Mouse (Mus musculus) cortical plate, adult 2 months (tissue): Measurements from ENCODE around the gene Majin. TPM values are rescaled to one million over a fixed set of nuclear protein-coding genes. Genes with fewer than 3 reads are reported as not detected.

Experiments used
- H3K27ac ChIP-seq: fragments of 200-500 bp; 2 replicates; pipeline ENCODE4 v1.5.1; 2012; ENCODE audit warnings: low read length, control low read depth, inconsistent platforms; ENCODE audit not compliant: insufficient read depth
- H3K4me1 ChIP-seq: fragments of 200-500 bp; 2 replicates; pipeline ENCODE4 v1.6.1; 2011; ENCODE audit warnings: low read length; ENCODE audit not compliant: control insufficient read depth, insufficient read depth
- H3K4me3 ChIP-seq: fragments of 200-500 bp; 2 replicates; pipeline ENCODE4 v1.5.1; 2011; ENCODE audit warnings: mild to moderate bottlenecking, low read length, control low read depth; ENCODE audit not compliant: insufficient read depth
- CTCF ChIP-seq: fragments of 200-500 bp; IDR thresholded peaks from 2 replicates; pipeline ENCODE4 v1.5.1; 2011; ENCODE audit warnings: mild to moderate bottlenecking, control low read depth, low read length; ENCODE audit not compliant: insufficient read depth; ENCODE audit errors: extremely low read depth
- POLR2A ChIP-seq: fragments of 200-500 bp; IDR thresholded peaks from 2 replicates; pipeline ENCODE4 v1.6.1; 2011; ENCODE audit warnings: mild to moderate bottlenecking, low read length, control low read depth; ENCODE audit not compliant: insufficient read depth; ENCODE audit errors: extremely low read depth
- polyA plus RNA-seq: library from polyadenylated mRNA; depleted of rRNA; stranded (reverse); fragments of >200 nt; gene quantifications from 2 replicates; pipeline ENCODE4 v1.2.3, GENCODE M21; 2012; rRNA removed

Gene Majin
- polyA plus RNA-seq, 1 experiment = 0.23 TPM

GRCm38 (mm10) chr19:6268670-6269132 is 84.5 kb downstream of the Majin start:
- H3K27ac ChIP-seq = no peak overlapping the region
- no peak overlapping the region for H3K4me3 ChIP-seq
- H3K4me1 ChIP-seq = peaks cover 3% of the 10 kb centered on the region; the same call in 1 of the 2 replicates
- no peak for TF ChIP-seq CTCF
- no peak for TF ChIP-seq POLR2A

GRCm38 (mm10) chr19:6269798-6270475 is 85.7 kb downstream of the Majin start:
- TF ChIP-seq POLR2A (no peak), CTCF (no peak)
- Histone ChIP-seq H3K4me3 (no peak overlapping the region), H3K4me1 (no peaks in the 10 kb centered on the region), H3K27ac (no peak overlapping the region)

- H3K4me3 ChIP-seq = no peak overlapping the region
- H3K4me1 ChIP-seq = no peaks in the 10 kb centered on the region
- no peak overlapping the region for H3K27ac ChIP-seq
- TF ChIP-seq POLR2A (no peak), CTCF (no peak)
These were observed 86.5 kb downstream of the Majin start for GRCm38 (mm10) chr19:6270661-6271060.

GRCm38 (mm10) chr19:6271206-6271605 is 87.0 kb downstream of the Majin start:
- H3K4me3 ChIP-seq = no peak overlapping the region
- no peaks in the 10 kb centered on the region for H3K4me1 ChIP-seq
- H3K27ac ChIP-seq = no peak overlapping the region
- TF ChIP-seq CTCF = no peak
- no peak for TF ChIP-seq POLR2A

GRCm38 (mm10) chr19:6272053-6272452 is 87.9 kb downstream of the Majin start:
- Histone ChIP-seq H3K27ac (no peak overlapping the region), H3K4me1 (no peaks in the 10 kb centered on the region), H3K4me3 (no peak overlapping the region)
- no peak for TF ChIP-seq CTCF
- TF ChIP-seq POLR2A = no peak

DNA sequence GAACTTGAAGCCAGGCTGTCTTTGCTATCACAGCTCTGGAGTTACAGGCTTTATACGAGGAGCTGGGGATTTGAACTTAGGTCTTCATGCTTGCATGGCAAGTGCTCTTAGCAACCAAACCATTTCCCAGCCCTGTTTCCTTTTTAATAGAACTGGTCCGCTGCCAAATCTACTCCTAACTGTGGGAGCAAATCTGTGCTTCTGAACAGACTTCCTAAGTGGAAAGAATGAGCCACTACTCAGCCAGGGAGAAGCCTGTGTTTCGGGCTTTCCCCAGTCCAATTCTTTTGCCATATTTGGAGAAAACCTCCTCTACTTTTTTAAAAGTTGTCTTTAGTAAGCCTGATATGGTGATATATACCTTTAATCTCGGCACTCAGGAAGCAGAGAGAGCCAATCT is 88.5 kb downstream of the Majin start:
- H3K4me3 ChIP-seq = no peak overlapping the region
- TF ChIP-seq CTCF (no peak), POLR2A (no peak)
- no peaks in the 10 kb centered on the region for H3K4me1 ChIP-seq
- no peak overlapping the region for H3K27ac ChIP-seq

GRCm38 (mm10) chr19:6273592-6273991 is 89.4 kb downstream of the Majin start:
- Histone ChIP-seq H3K4me3 (no peak overlapping the region), H3K4me1 (0 out of 2 replicates have a peak, but pooled peaks cover 2% of the 10 kb centered on the region), H3K27ac (no peak overlapping the region)
- TF ChIP-seq CTCF (no peak), POLR2A (no peak)

Other genes with a start within 250 kb of the Majin start
- 11.7 and 12.9 TPM in 2 replicates for gene Pola2, start 220.2 kb upstream of the Majin start, polyA plus RNA-seq
- gene Slc22a20, start 198.2 kb upstream of the Majin start, polyA plus RNA-seq = not detected in 2 replicates
- 18.5 and 20.1 TPM in 2 replicates for gene Capn1, start 168.5 kb upstream of the Majin start, polyA plus RNA-seq
- gene Syvn1, start 137.8 kb upstream of the Majin start, polyA plus RNA-seq = 25.4 and 27.5 TPM in 2 replicates
- gene Mrpl49, start 126.6 kb upstream of the Majin start, polyA plus RNA-seq = 41.4 and 44.4 TPM in 2 replicates
- gene Fau, start 126.5 kb upstream of the Majin start, polyA plus RNA-seq = 920 and 922 TPM in 2 replicates
- gene Znhit2, start 123.2 kb upstream of the Majin start, polyA plus RNA-seq = 58.0 and 58.9 TPM in 2 replicates
- 59.3 and 60.1 TPM in 2 replicates for gene Tm7sf2, start 116.0 kb upstream of the Majin start, polyA plus RNA-seq
- 97.2 and 98.2 TPM in 2 replicates for gene Vps51, start 107.2 kb upstream of the Majin start, polyA plus RNA-seq
- gene Tmem262, start 104.4 kb upstream of the Majin start, polyA plus RNA-seq = not detected in 2 replicates
- 0.67 and 0.83 TPM in 2 replicates for gene Gm28374, start 102.1 kb upstream of the Majin start, polyA plus RNA-seq
- gene Zfpl1, start 99.4 kb upstream of the Majin start, polyA plus RNA-seq = 81.1 and 83.9 TPM in 2 replicates
- 0.15 and 0.44 TPM in 2 replicates for gene Cdca5, start 99.4 kb upstream of the Majin start, polyA plus RNA-seq
- gene AC131692.1, start 90.0 kb upstream of the Majin start, polyA plus RNA-seq = not detected in 2 replicates
- 0.13 and 0.21 TPM in 2 replicates for gene Naaladl1, start 78.6 kb upstream of the Majin start, polyA plus RNA-seq
- 31.8 and 35.1 TPM in 2 replicates for gene Sac3d1, start 65.7 kb upstream of the Majin start, polyA plus RNA-seq
- gene Snx15, start 56.1 kb upstream of the Majin start, polyA plus RNA-seq = 63.8 and 68.9 TPM in 2 replicates
- 0.50 and 0.57 TPM in 2 replicates for gene Batf2, start 43.4 kb upstream of the Majin start, polyA plus RNA-seq
- 123 and 135 TPM in 2 replicates for gene Arl2, start 42.8 kb upstream of the Majin start, polyA plus RNA-seq
- 0.21 TPM in 1 of 2 replicates, not detected in the other for gene Gpha2, start 42.0 kb downstream of the Majin start, polyA plus RNA-seq
- 154 and 160 TPM in 2 replicates for gene Ppp2r5b, start 51.5 kb downstream of the Majin start, polyA plus RNA-seq
- 28.9 and 31.0 TPM in 2 replicates for gene Atg2a, start 57.3 kb downstream of the Majin start, polyA plus RNA-seq
- 48.2 and 49.2 TPM in 2 replicates for gene Ehd1, start 92.3 kb downstream of the Majin start, polyA plus RNA-seq
- gene Cdc42bpg, start 122.1 kb downstream of the Majin start, polyA plus RNA-seq = 2.1 and 2.4 TPM in 2 replicates
- 75.2 and 76.5 TPM in 2 replicates for gene Men1, start 150.6 kb downstream of the Majin start, polyA plus RNA-seq
- 237 and 248 TPM in 2 replicates for gene Map4k2, start 156.7 kb downstream of the Majin start, polyA plus RNA-seq
- gene Sf1, start 179.3 kb downstream of the Majin start, polyA plus RNA-seq = 145 and 149 TPM in 2 replicates
- 40.9 and 46.2 TPM in 2 replicates for gene Pygm, start 200.0 kb downstream of the Majin start, polyA plus RNA-seq
- gene Rasgrp2, start 215.0 kb downstream of the Majin start, polyA plus RNA-seq = 52.5 and 78.6 TPM in 2 replicates
- gene Nrxn2, start 234.3 kb downstream of the Majin start, polyA plus RNA-seq = 279 and 288 TPM in 2 replicates